Mouse (Mus musculus) kidney, embryonic 15.5 days (tissue): Measurements from ENCODE around the gene Tmc2. TPM values are rescaled to one million over a fixed set of nuclear protein-coding genes. Genes with fewer than 3 reads are reported as not detected.

ENCODE experiments used
- ATAC-seq: fragments of 200-750 bp; cut with Nextera tagmentation; replicated peaks from 2 replicates; pipeline ENCODE4 v1.8.0; 2017; ENCODE audit warnings: moderate TSS enrichment; ENCODE audit not compliant: low FRiP score
- H3K27ac ChIP-seq: fragments of 300-500 bp; sonication (generic); 2 replicates; pipeline ENCODE4 v1.5.1; 2015; ENCODE audit warnings: mild to moderate bottlenecking, inconsistent platforms
- H3K27me3 ChIP-seq: fragments of 300-500 bp; sonication (generic); 2 replicates; pipeline ENCODE4 v1.6.1; 2015; ENCODE audit warnings: inconsistent platforms
- H3K36me3 ChIP-seq: fragments of 300-500 bp; sonication (generic); 2 replicates; pipeline ENCODE4 v1.6.1; 2015; ENCODE audit warnings: inconsistent platforms
- H3K4me1 ChIP-seq: fragments of 300-500 bp; sonication (generic); 2 replicates; pipeline ENCODE4 v1.6.1; 2015; ENCODE audit warnings: inconsistent platforms
- H3K4me2 ChIP-seq: fragments of 300-500 bp; sonication (generic); 2 replicates; pipeline ENCODE4 v1.6.1; 2015; ENCODE audit warnings: moderate library complexity, mild to moderate bottlenecking, inconsistent platforms
- H3K4me3 ChIP-seq: fragments of 300-500 bp; sonication (generic); replicated peaks from 2 replicates; pipeline ENCODE4 v1.5.1; 2015; ENCODE audit warnings: mild to moderate bottlenecking, inconsistent platforms
- H3K9ac ChIP-seq: fragments of 300-500 bp; sonication (generic); 2 replicates; pipeline ENCODE4 v1.6.1; 2015; ENCODE audit warnings: mild to moderate bottlenecking, inconsistent platforms
- H3K9me3 ChIP-seq: fragments of 300-500 bp; sonication (generic); replicated peaks from 2 replicates; pipeline ENCODE4 v1.6.1; 2016; ENCODE audit warnings: inconsistent platforms
- WGBS: fragments of 180-500 bp; shearing (Covaris S2); methylation state at CpG from one replicate; pipeline ENCODE4 v1.1.7; 2015; ENCODE audit warnings: mixed read lengths; 5-methylcytosine and 5-hydroxymethylcytosine counted together
- polyA plus RNA-seq: library from polyadenylated mRNA; unstranded; fragments of >200 nt; fragmentation: Nextera tagmentation; extraction: Ambion mirVana; gene quantifications from 2 replicates; pipeline ENCODE4 v1.2.1, GENCODE M21; 2015

The Tmc2 gene
- polyA plus RNA-seq, 1 experiment from 2014 or later: not detected

GRCm38 (mm10) chr2:130178706-130179506, 16.1 kb upstream of the Tmc2 start, which contains the start of gene Snrpb:
Gene Snrpb, minus strand, starts transcription at chr2:130179403.
- WGBS: under 1% methylated on average over 81 of the region's 81 CpGs
- Histone ChIP-seq H3K4me3 (peak within 1 kb of the TSS; percentile 99), H3K4me1 (peaks cover 20% of the 10 kb centered on the region), H3K9me3 (no peaks in the 10 kb centered on the region), H3K9ac (peak within 1 kb of the TSS; percentile 100), H3K27me3 (no peaks in the 10 kb centered on the region), H3K27ac (peak within 1 kb of the TSS; percentile 97), H3K36me3 (peaks cover 32% of the 10 kb centered on the region), H3K4me2 (peak within 1 kb of the TSS; percentile 82)
- peak; percentile 92 for ATAC-seq

GRCm38 (mm10) chr2:130179507-130180019, 15.4 kb upstream of the Tmc2 start:
- no peaks in the 10 kb centered on the region for H3K9me3 ChIP-seq
- peak overlapping the region; percentile 99 for H3K4me3 ChIP-seq
- peaks cover 25% of the 10 kb centered on the region for H3K36me3 ChIP-seq
- H3K4me1 ChIP-seq: peaks cover 20% of the 10 kb centered on the region
- H3K4me2 ChIP-seq: peak overlapping the region; percentile 82
- peak overlapping the region; percentile 67 for H3K9ac ChIP-seq
- peak overlapping the region; percentile 97 for H3K27ac ChIP-seq
- no peaks in the 10 kb centered on the region for H3K27me3 ChIP-seq
- peak; percentile 69 for ATAC-seq
- 2% methylated on average over 15 of the region's 15 CpGs for WGBS

- ATAC-seq: no peak
- Histone ChIP-seq H3K9me3 (no peaks in the 10 kb centered on the region; the same call in 1 of the 2 replicates), H3K4me1 (no peaks in the 10 kb centered on the region), H3K27me3 (no peaks in the 10 kb centered on the region), H3K4me2 (no peak overlapping the region), H3K27ac (no peak overlapping the region), H3K4me3 (no peak overlapping the region), H3K36me3 (no peaks in the 10 kb centered on the region), H3K9ac (no peak overlapping the region)
- WGBS: 85% methylated on average over 12 of the region's 12 CpGs
These were observed 6.6 kb upstream of the Tmc2 start for GRCm38 (mm10) chr2:130188391-130188790.

DNA sequence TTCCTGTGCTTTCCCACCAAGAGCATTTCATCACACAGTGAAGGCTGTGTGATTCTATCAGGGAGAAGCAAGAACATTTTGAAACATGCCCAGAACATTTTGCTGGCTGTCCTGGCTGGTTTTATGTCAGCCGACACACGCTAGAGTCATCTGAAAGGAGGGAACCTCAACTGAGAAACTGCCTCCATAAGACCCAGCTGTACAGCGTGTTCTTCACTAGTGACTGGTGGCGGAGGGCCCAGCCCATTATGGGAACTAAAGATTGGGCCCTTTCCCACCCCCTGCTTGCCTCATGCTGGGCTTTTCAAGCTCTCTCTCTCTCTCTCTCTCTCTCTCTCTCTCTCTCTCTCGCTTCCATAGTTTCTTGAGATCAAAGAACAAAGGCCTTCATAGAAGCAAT, 6.0 kb downstream of the Tmc2 start:
- Histone ChIP-seq H3K4me2 (no peak overlapping the region), H3K4me1 (no peaks in the 10 kb centered on the region), H3K36me3 (no peaks in the 10 kb centered on the region), H3K4me3 (no peak overlapping the region), H3K9me3 (no peaks in the 10 kb centered on the region), H3K27ac (no peak overlapping the region), H3K27me3 (no peaks in the 10 kb centered on the region), H3K9ac (no peak overlapping the region)
- WGBS: 83% methylated on average over 5 of the region's 5 CpGs
- ATAC-seq: no peak

DNA sequence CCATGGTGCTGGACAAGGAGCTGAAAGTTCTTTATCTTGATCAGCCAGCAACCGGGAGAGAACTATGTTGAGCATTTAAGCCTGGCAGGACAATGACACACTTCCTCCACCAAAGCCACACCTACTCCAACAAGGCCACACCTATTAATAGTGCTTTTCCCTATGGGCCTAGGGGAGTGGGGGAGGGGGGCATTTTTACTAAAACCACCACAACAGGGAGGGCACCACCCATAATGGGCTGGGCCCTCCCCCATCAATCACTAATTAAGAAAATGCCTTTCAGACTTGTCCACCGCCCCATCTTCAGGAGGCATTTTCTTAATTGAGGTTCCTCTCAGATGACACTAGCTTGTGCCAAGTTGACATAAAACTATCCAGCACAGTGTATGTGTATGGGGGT, 12.4 kb downstream of the Tmc2 start:
- Histone ChIP-seq H3K4me1 (no peaks in the 10 kb centered on the region), H3K27me3 (no peaks in the 10 kb centered on the region), H3K9me3 (no peaks in the 10 kb centered on the region), H3K4me3 (no peak overlapping the region), H3K27ac (no peak overlapping the region), H3K36me3 (no peaks in the 10 kb centered on the region), H3K9ac (no peak overlapping the region), H3K4me2 (no peak overlapping the region)
- WGBS: 71% methylated on average over 2 of the region's 2 CpGs
- no peak for ATAC-seq

DNA sequence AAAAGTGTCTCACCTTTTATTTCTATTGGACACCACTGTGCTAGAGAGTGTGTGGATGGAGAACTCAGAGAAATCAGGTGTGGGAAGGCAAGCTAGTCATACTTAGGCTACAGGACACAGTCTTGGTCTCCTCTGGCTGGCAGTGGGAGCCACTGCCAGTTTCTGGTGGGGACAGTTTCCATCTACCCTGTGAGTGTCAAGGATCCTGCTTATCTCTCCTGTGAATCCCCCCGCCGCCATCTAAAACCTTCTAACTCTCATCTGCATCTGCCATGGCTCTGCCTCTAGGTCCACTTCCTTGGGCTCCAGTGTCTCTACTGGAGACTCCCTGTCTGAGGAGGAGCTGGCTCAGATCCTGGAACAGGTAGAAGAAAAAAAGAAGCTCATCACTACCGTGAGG, 13.0 kb downstream of the Tmc2 start:
- no peak overlapping the region for H3K4me2 ChIP-seq
- H3K4me1 ChIP-seq: no peaks in the 10 kb centered on the region
- no peaks in the 10 kb centered on the region for H3K36me3 ChIP-seq
- 91% methylated on average over 3 of the region's 3 CpGs for WGBS
- H3K27ac ChIP-seq: no peak overlapping the region
- ATAC-seq: no peak
- H3K27me3 ChIP-seq: no peaks in the 10 kb centered on the region
- H3K9ac ChIP-seq: no peak overlapping the region
- H3K4me3 ChIP-seq: no peak overlapping the region
- no peaks in the 10 kb centered on the region for H3K9me3 ChIP-seq

DNA sequence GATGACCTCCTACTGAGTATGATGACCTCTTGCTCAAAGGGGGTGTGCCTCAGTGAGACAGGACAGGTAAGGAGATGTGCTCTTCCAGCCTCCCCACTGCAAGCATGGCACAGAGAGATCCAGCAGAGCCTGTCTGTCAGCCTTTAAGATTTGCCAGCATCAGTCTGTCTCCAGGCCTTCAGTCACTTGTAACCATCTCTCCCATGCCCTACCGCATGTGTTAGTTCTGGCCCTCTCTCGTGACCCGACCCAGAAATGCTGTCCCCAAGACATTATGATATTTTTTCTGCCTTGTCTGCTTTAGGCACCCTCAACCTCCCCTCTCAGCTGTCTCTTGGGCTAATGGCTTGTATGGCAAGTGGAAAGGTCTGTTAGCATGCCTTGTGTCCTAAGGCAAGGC, 14.6 kb downstream of the Tmc2 start:
- H3K27me3 ChIP-seq: no peaks in the 10 kb centered on the region
- no peak overlapping the region for H3K4me3 ChIP-seq
- no peak for ATAC-seq
- WGBS: 87% methylated on average over 3 of the region's 3 CpGs
- H3K4me1 ChIP-seq: no peaks in the 10 kb centered on the region
- no peaks in the 10 kb centered on the region for H3K9me3 ChIP-seq
- no peak overlapping the region for H3K27ac ChIP-seq
- H3K4me2 ChIP-seq: no peak overlapping the region
- H3K36me3 ChIP-seq: no peaks in the 10 kb centered on the region
- H3K9ac ChIP-seq: no peak overlapping the region

- no peak for ATAC-seq
- WGBS: 70% methylated on average over 2 of the region's 2 CpGs
- no peaks in the 10 kb centered on the region for H3K36me3 ChIP-seq
- no peak overlapping the region for H3K9ac ChIP-seq
- no peak overlapping the region for H3K4me2 ChIP-seq
- no peak overlapping the region for H3K27ac ChIP-seq
- H3K4me1 ChIP-seq: no peaks in the 10 kb centered on the region
- no peak overlapping the region for H3K4me3 ChIP-seq
- H3K27me3 ChIP-seq: no peaks in the 10 kb centered on the region
- no peaks in the 10 kb centered on the region for H3K9me3 ChIP-seq
These were observed 16.6 kb downstream of the Tmc2 start for GRCm38 (mm10) chr2:130211581-130211980.

DNA sequence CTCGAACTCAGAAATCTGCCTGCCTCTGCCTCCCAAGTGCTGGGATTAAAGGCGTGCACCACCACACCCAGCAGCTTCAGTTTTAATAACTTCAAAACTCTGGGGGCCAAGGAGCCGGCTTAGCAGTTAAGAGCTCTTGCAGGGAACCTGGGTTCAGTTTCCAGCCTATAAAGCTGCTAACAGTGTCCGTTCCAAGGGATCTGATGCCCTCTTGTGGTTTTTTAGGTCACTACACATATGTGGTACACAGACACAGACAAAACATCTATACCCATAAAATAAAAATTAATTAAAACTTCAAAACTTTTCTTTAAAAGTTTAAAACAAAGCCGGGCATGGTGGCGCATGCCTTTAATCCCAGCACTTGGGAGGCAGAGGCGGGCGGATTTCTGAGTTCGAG, 51.9 kb downstream of the Tmc2 start:
- Histone ChIP-seq H3K27ac (no peak overlapping the region), H3K27me3 (no peaks in the 10 kb centered on the region), H3K9me3 (no peaks in the 10 kb centered on the region), H3K4me3 (no peak overlapping the region), H3K36me3 (no peaks in the 10 kb centered on the region), H3K4me1 (no peaks in the 10 kb centered on the region), H3K9ac (no peak overlapping the region), H3K4me2 (no peak overlapping the region)
- 51% methylated on average over 9 of the region's 9 CpGs for WGBS
- no peak for ATAC-seq

DNA sequence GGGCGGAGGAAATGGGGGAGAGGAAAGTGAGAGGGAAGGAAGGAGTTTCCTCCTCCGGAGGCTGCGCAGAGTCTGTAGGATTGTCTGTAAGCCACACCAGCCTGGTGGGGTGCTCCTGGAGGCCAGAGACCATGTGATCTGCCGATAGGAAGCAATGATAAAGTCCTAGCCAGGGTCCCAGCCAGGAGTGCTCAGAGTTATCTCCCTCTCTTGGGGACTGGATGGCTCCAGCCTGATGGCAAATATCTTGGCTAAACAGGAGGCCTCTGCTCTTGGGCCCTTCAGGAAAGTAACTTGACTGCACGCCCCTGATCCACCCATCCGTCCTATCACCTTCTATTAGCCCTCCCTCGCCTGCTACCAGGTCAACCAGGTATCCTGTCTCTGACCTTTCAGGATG, 53.2 kb downstream of the Tmc2 start:
- ATAC-seq: no peak
- Histone ChIP-seq H3K4me3 (no peak overlapping the region), H3K9ac (no peak overlapping the region), H3K4me1 (no peaks in the 10 kb centered on the region), H3K27me3 (no peaks in the 10 kb centered on the region), H3K9me3 (no peaks in the 10 kb centered on the region), H3K4me2 (no peak overlapping the region), H3K27ac (no peak overlapping the region), H3K36me3 (no peaks in the 10 kb centered on the region)
- 73% methylated on average over 7 of the region's 7 CpGs for WGBS

- 76% methylated on average over 4 of the region's 4 CpGs for WGBS
- Histone ChIP-seq H3K9ac (no peak overlapping the region), H3K27me3 (no peaks in the 10 kb centered on the region), H3K27ac (no peak overlapping the region), H3K9me3 (no peaks in the 10 kb centered on the region), H3K4me3 (no peak overlapping the region), H3K4me2 (no peak overlapping the region), H3K36me3 (no peaks in the 10 kb centered on the region), H3K4me1 (no peaks in the 10 kb centered on the region)
- no peak for ATAC-seq
These were observed 61.8 kb downstream of the Tmc2 start for GRCm38 (mm10) chr2:130256762-130257161.

DNA sequence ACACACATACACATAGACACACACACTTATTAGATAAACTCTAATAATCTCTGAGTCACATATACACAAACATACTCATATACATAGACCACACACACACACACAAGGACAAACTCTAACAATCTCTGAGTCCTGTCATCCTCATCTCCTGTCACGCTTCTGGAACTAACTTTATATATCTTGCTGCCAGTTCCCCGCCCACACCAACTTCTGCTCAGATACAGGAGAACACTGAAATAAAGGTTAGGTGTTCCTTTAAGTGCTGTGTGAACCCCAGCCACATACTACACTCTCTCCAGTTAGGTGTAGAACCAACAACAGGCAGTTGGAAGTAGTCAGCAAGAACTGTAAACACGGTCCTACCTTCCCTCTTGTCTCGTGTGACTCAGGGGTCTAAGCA, 65.8 kb downstream of the Tmc2 start:
- H3K4me1 ChIP-seq: no peaks in the 10 kb centered on the region
- no peak overlapping the region for H3K27ac ChIP-seq
- H3K4me3 ChIP-seq: no peak overlapping the region
- H3K36me3 ChIP-seq: no peaks in the 10 kb centered on the region
- H3K9me3 ChIP-seq: no peaks in the 10 kb centered on the region
- no peak overlapping the region for H3K4me2 ChIP-seq
- no peak for ATAC-seq
- WGBS: 76% methylated on average over 4 of the region's 4 CpGs
- no peaks in the 10 kb centered on the region for H3K27me3 ChIP-seq
- no peak overlapping the region for H3K9ac ChIP-seq

DNA sequence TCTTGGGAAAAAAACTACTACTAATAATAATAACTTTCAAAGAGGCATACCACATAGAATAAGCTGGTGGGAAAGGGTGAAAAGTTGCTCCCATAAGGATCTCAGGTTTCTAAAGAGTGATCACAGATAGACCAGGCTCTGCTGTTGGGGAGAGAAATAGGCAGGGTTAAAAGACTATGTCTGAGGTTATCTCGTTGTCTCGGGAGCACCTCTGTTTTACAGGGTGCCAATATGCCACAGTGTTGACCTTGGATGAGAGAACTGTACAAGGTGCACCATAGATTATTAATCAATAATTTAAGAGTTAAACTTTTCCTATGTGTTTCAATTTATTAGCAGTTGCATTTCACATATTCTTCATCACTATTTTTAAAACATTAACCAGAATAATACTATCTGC, 66.9 kb downstream of the Tmc2 start:
- H3K4me2 ChIP-seq: no peak overlapping the region
- no peak overlapping the region for H3K27ac ChIP-seq
- no peak overlapping the region for H3K9ac ChIP-seq
- no peaks in the 10 kb centered on the region for H3K9me3 ChIP-seq
- 88% methylated on average over 2 of the region's 2 CpGs for WGBS
- no peaks in the 10 kb centered on the region for H3K36me3 ChIP-seq
- no peak overlapping the region for H3K4me3 ChIP-seq
- no peaks in the 10 kb centered on the region for H3K4me1 ChIP-seq
- no peak for ATAC-seq
- no peaks in the 10 kb centered on the region for H3K27me3 ChIP-seq
